Mouse (Mus musculus) ZHBTc4 (cell line): ENCODE measurements around the gene Flcn.
"Not testable (repeated sequence)": the region's sequence is repeated elsewhere in the genome, so short reads cannot be mapped to it uniquely, and the experiment has no call there.

Experiments
- DNase-seq: peaks from one replicate; pipeline ENCODE4 v3.0.0-alpha.2; 2011; ENCODE audit warnings: low read depth, low spot score

Gene Flcn

DNA sequence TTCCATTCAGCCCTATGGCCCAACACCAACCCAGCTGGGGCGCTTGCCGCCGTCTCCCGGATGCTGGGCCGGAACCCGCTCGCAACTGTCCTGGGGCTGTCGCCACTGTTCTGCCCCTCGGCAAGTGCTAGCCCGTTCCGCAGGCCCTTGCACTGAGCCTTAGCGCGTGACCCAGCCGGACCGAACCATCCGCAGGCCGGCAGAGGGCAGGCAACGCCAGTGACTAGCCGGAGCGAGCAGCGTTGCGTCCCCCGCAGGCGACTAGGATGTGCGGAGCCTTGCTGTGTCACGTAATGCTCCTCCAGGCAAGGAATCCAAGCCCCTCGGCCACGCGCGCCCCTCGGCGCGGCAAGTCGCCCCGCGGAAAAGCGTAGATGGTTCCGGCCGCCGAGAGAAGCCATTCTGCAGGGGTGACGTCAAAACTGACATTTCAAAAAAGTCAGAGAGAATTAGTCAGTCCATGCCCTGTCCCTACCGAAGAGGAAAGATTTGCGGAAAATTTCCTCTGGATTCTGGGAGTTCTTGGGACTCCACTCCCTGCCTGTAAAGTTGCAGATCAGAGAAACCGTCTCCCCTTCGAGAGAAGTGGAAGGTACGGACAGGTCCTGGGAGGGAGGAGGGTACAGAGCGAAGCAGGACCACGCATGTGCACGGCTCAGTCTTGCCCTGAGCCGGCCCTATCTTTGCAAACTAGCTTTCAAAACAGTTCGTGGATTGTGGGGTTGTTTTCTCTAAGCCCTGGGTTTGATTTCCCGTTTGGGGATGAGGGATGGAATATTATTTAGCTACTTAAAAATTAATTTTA lies at the start of gene Flcn:
Flcn (minus strand) TSS at position 347 of the 805 bp plus-strand sequence.
- peak; percentile 93 for DNase-seq

DNA sequence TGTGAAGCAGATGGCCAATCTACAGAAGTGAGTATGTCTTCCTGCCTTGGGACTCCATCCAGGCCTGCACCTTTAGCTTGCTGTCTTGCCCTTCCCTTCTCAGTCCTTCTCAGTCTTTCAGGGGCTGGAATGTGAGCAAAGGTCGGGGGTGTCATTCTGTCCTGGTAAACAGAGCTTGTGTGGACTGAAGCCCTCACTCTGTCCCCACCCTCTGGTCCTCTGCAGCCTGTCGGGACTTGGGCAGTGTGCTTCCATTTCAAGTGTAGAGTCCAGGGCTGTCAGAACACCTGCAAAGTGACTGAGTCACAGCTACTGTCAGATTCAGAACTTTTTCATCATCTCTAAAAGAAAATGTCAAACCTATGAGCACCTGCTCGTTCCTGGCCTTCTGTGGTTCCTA lies 43.0 kb upstream of the Flcn start:
- DNase-seq, result peak; percentile 68

DNA sequence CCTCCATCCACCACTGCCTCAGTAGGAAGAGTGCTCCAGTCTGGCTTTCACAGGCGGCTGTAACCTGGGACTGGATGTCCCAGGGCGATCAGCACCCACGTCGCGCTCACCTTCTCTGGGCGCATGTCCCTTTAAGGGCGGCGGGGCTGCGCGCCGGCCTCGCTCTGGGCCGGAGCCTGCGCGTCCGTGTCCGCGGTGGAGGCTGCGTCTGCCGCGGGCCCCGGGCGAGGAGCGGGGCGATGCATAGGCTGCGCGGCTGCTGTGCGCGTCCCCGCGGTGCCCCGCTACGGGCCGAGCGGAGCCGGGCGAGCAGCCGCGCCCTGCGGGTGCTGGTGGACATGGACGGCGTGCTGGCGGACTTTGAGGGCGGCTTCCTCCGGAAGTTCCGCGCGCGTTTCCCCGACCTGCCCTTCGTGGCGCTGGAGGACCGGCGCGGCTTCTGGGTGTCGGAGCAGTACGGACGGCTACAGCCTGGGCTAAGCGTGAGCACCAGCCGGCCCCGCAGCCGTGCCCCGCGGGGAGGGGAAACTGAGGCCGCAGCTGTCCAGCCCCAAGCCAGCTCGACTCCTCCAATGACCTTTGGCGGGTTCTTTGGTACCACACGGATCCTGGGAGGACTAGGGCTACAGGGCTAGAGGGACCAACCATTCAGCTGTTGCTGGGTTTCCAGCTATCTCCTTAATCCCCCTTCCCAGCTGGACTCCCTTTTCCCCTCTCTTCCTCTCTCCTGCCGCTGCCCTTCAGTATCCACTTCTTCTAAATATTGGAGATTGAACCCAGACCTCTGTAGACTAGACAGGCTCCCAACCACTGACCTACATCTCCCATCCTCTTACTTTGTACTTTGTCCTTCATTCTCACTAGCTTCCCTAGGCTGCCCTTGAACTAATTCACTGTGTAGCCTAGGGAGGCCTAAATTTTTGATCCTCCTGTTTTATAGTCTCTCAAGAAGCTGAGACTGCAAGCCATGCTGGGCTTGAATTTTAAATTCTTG lies 38.4 kb upstream of the Flcn start:
- DNase-seq, result peak; percentile 66

DNA sequence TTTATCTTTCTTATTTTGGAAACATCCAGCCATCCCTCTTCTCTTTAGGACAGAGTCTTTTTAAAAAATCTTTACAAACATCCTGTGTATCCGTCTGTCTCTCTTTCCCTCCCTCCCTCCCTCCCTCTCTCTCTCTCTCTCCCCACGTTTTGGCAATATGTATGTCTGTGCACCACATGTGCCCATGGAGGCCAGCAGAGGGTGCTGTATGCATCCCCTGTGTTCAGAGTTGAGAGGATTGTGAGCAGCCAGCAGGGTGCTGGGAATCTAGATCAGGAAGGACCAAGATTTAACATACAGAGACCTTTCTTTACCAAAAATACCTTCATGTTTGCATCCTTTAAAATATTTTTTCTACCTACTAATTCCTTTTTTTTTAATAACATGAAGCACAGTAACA lies 37.3 kb upstream of the Flcn start:
- DNase-seq, result peak; percentile 94

DNA sequence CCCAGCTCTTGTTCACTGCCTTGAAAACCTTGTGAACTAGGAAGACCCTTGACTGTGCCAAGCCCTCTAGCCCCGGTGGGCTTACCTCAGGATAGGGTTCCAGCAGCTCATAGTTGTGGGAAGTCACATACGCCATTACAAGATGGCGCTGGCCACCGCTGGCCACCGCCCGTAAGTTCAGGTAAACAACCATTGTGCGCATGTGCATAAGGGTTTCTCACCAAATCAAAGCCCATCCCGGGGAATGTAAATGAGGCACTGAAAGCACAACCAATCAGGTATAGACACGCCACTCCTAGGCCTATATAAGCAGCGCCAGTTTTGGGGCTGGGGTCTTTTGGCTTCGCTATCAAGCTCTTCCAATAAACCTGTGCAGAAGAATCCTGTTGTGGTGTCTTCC lies 36.5 kb upstream of the Flcn start:
- peak; percentile 63 for DNase-seq

DNA sequence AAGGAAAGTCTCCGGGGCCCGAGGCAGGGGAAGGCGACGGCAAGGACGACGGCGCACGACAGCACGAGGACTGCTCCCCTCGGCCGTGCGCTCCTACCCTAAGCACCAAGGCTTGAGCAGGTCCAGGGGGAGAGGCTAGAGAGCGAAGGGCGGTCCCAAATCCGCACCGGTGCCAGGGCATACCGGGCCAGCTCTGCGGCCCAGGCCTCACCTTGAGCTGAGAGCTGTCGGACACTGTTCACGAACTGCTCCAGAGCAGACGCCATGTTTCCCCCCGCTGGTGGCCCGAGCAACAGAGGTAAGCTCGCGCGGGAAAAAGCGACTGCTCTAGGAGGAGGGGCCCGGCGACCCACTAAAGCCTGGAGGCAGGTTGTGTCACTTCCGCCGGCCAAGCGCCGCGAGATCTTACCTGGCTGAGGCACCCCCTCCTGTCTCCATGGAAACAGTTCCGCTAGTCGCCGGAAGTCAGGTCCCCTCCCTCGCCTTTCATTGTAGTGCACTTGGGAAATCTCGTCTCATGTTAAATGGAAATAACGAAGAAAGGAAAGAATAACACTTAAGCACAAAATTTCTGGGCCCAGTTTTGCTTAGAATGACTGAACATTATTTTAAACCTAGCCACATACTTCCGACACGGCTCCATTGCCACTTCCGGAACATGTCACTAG lies 29.8 kb upstream of the Flcn start, which contains the start of gene Cops3:
Cops3 (minus strand) TSS at position 380 of the 668 bp plus-strand sequence.
- DNase-seq, result peak; percentile 99

DNA sequence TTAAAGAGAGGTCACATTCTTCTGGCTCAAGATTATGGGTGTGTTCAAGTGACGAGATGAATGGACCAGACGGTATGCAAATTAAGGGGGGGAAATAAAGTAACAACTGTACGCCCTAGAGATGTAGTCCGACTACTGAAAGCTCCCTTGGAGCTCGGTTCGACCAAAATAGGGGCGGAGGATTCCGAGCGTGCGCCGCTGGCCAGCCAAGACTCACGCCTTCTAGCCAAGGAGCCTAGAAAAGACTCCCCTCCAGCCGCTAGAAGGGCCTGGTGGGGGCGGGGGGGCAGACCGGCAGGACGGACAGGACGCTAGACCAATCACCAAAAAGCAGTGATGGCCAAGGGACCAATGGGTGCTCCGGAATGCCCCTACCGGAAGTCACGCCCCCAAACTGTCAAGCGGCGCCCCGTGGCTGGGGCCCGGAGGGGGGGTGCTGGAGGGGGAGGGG lies 29.2 kb upstream of the Flcn start, which contains the start of gene Nt5m:
Nt5m (plus strand) TSS at position 440 of the 451 bp plus-strand sequence.
- DNase-seq, result peak; percentile 98

DNA sequence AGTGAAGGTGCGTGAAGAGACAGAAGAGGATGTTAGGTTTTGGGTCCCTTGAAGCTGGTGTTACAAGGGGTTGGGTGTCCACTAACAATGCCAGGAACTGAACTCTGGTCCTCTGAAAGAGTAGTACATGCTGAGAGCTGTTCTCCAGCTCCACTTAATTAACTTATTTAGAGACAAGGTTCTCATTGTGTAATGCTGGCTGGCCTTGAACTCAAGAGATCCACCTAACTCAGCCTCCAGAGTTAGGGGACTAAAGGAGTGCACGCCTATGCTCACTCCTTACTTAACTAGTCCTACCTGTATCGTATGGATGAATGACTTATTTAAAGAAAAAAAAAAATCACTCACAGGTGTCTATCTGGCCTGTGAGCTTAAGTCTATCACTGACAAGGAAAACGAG lies 28.6 kb upstream of the Flcn start:
- no peak for DNase-seq

DNA sequence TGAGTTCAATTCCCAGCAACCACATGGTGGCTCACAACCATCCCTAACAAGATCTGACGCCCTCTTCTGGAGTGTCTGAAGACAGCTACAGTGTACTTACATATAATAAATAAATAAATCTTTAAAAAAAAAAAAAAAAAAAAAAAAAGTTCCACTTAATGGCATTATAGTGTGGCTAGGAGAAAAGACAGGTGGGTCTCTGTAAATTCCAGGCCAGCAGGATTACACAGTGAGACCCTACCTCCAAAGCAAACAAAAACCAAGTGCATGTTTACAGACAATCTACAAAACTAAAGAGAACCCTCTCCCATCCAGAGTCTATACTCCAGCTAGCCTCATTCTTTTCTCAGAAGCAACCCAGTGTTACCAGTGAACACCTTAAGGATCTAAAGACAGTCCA lies 28.0 kb upstream of the Flcn start:
- DNase-seq, result not testable (repeated sequence)

DNA sequence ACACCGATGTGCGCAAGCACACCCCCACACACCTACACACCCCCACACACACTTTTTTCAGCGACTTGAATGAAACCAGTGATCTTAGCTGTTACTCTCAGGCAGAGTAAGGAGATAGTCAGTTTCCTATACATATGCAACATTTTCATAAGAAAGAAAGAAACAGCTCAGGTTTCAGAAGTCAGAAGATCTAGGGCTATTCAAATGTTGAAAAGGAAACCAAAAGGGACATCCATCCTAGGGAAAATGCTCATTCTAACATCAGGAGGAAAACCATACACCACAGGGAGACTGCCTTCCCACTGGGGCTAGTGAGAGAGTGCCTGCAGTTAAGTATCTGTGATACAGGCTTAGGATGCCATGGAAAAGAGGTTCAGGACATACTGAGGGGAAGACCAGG lies 11.8 kb upstream of the Flcn start:
- no peak for DNase-seq

DNA sequence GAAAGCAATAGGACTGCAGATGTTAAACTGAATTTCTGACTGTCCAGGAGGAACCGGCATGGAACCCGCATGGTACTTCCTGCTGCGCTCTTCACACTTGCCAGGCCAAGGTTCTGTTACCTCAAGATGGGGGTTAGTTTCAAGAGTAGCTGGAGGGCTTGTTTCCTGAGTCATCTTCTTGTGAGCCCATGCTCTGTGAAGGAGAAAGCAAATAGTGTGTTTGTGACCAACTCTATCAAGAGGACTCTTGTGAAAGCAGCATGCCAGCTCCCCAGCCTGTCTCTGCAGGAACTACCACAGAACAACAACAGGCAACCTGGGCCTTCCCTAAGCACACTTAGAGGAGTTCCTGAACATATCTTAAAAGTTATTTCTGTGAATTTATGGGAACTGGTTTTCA lies 8.1 kb upstream of the Flcn start:
- no peak for DNase-seq

DNA sequence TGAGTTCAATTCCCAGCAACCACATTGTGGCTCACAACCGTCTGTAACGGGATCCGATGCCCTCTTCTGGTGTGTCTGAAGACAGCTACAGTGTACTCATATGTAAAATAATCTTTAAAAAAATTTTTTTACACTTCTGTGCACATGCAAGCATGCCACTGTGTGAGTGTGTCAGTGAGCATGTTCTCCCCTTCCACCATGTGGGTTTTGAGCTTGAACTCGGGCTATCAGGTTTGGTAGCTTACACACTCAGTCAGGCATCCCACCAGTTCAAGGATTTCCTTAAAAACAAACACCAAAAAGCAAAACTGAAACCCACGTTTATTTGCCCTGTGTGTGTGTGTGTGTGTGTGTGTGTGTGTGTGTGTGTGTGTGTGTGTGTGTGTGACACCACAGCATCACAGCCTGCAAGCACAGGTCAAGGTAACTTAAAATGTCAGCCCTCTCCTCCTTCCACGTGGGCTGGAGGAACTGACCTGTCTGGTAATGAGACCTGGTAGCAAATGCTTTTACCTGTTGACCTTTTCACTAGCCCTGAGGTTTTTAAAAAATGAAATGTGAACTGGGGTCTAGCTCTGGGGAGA lies 5.8 kb upstream of the Flcn start:
- DNase-seq, result no peak

DNA sequence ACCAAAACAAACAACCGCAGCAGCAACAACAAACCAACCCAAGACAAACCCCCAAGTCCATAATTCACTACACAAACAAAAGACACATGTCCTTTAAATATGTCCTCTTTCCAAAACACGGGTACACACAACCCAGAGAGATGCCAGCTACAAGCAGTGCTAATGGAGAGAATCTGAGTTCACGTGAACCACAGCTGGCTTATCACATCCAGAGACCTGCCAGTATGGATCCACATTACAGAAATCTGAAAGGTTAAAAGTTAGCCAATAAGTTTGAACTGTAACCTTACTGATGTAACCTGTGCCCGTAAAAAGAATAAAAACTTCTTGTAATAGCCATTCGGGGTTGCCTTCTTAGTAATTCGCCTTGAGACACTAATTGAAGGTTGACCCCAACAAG lies 5.1 kb upstream of the Flcn start:
- no peak for DNase-seq

DNA sequence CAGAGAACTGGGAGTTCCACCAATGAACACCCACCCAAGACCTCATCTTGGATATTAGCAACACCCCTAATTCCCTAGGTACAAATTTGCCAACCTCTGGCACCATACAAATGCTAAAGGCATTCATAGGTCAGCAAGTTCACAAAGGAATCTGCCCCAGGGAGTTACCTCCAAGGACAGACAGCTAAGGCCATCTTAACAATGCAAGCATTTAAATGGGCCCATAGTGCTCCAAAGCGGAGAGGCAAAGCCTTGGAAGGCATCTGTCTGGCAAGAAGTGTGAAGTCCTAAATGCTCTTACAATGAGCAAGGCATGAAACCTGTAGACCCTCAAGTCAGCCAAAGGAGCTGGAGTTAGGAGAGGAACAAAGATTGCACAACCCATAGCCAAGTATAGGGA lies 4.5 kb upstream of the Flcn start:
- peak; percentile 90 for DNase-seq

DNA sequence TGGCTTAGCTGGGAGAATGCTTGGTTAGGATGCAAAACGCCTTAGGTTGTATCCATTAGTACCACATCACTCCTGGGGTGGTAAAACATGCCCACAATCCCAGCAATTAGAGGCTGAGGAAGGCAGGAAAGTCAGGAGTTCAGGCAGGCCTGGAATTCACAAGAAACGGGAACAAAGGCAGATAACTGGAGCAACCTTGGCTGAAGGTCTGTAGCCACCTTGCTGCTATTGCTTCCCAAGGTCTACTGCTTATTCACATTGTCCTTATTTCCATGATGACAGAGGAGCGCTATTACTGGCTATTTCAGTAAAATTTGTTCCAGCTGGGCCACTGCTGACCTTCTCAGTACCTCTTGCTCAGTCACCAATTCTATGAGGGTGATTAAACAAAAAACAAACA lies 3.5 kb upstream of the Flcn start:
- DNase-seq, result peak; percentile 37

DNA sequence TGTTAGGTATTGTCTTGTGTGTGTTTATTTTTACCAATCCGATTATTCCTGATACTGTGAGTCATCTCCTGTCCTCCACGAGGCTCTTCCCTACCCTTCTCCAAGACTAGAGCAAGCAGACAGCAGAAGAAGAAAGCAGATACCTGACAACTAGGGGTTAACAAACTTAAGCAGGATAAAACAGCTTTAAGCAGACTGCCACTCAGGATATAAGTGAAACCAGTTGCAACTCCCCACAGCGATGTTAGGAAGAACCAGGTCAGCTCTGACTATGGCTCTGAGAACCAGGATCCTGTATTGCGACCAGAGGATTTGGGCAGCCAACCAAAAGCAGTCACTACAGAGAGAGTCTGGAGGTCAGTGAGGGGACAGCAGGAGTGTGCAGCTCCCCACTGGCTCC lies 1.4 kb upstream of the Flcn start:
- DNase-seq, result no peak

DNA sequence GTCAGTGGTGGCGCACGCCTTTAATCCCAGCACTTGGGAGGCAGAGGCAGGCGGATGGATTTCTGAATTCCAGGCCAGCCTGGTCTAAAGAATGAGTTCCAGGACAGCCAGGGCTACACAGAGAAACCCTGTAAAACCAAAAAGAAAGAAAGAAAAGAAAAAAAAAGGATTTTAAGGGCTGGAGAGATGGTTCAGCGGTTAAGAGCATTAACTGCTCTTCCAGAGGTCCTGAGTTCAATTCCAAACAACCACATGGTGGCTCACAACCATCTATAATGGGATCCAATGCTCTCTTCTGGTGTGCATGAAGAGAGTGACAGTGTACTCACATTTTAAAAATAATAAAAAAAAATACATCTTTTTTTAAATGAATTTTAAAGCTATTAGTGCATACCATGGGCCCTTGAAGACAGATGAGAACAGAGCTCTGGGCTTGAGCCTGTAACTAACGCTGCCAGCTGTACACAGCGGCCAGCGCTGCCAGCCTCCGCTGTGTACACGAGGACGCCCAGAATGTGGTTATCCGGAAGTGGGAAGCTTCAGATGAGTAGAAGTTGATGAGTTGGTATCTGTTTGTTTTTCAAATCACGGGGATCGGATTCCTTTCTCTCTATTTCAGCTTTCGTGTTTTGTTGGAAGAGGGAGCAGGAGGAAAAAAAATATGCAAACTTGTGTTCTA lies 803 bp upstream of the Flcn start:
- no peak for DNase-seq

DNA sequence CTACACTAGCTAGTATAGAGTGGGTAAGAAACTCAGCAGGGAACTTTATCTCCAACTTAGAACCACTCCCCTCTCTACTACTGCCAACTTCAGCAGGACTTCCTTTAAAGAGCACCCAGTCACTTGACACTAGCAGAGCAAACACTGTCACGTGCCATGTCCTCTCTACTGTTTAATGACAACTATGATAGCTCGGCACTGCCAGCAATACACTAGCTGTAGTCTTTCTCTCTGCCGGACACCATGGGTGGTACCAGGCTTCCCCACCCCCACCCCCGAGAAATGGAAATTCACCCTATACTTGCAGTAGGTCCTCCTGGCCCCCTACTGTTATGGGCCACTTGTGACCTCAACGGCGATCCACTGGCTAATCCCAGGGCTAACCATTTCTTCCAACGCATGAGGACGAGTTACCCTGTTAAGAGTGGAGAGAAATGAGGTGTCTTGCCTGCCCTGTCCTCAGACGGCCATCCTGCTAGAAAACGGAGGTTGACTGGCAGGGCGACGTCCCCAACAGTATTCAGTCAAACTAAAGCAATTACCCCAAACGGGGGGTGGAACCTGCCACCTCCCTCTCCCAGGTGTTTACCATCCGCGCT lies 646 bp downstream of the Flcn start:
- peak; percentile 50 for DNase-seq

DNA sequence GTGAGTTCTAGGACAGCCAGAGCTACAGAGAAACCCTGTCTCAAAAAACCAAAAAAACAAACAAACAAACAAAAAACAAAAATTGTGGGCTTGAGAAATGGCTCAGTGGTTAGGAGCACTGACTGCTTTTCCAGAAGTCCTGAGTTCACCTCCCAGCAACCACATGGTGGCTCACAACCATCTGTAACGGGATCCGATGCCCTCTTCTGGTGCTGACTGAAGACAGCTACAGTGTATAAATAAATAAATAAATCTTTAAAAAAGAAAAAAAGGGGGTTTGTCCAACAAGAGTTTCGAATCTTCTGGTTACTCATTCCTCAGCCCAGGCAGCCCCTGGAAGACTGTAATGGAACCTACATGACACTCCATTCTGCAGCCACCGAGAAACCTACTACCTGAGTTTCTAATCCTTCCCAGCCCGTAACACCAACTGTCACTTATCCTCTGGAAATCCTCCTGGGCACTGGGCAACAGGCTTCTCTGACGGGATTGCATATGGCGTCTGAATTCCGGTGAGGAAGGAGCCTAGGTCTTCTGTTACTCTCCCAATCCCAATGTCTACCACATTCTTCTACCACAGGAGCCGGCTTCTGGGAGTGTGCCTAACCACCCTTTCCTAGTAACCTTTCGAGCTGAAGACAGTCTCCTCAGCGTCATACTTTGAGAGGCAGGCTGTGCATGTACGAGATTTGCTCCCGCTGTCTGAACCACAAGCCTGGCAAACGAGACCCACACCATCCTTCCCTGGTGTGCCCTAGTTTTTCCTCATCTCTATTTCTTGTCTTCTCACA lies 1.5 kb downstream of the Flcn start:
- DNase-seq, result no peak

DNA sequence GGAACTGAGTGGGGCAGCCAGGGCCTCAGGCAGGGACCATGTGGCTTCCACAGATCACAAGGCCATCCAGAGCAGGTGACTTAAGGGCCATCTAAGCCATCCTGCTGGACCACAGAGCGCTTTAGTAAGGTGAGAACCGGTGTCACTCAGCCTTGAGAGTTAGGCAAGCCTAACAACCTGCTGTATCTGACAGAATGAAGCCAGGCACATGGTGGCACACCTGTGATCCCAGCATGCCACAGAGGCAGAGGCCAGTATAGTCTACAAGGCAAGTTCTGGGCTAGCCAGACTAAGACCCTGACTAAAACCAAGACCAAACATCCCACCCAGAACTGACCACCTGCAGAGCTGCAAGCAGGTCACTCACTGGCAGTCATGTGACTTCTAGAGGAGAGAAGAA lies 4.2 kb downstream of the Flcn start:
- no peak for DNase-seq
